Mouse (Mus musculus) brain, embryonic 14.5 days (tissue): ENCODE measurements at regions not wholly inside any gene's neighbourhood (a gene's known extent, or its start where the extent isn't known, plus 50 kb on each side); places are given as distances from the start of the nearest gene placed in this dataset.

ENCODE experiments used
- DNase-seq: peaks from one replicate; pipeline ENCODE4 v3.0.0-alpha.2; 2011; ENCODE audit warnings: low read depth
- CTCF ChIP-seq: fragments of 200-500 bp; IDR thresholded peaks from 2 replicates; pipeline ENCODE4 v1.5.1; 2012; ENCODE audit warnings: inconsistent platforms, mild to moderate bottlenecking, moderate library complexity, borderline replicate concordance; ENCODE audit not compliant: insufficient read depth, insufficient read length; ENCODE audit errors: extremely low read depth
- POLR2A ChIP-seq: fragments of 200-500 bp; IDR thresholded peaks from 2 replicates; pipeline ENCODE4 v1.6.1; 2012; ENCODE audit warnings: mild to moderate bottlenecking, inconsistent platforms, borderline replicate concordance; ENCODE audit not compliant: poor library complexity, insufficient read depth, insufficient read length, severe bottlenecking; ENCODE audit errors: extremely low read depth

- no peak for DNase-seq
- no peak for TF ChIP-seq POLR2A
Measured at GRCm38 (mm10) chr11:26971161-26971560, 377.4 kb upstream of the Vrk2 start.

GRCm38 (mm10) chr11:26967427-26967826 is 373.6 kb upstream of the Vrk2 start:
- TF ChIP-seq POLR2A (no peak), CTCF (no peak)

GRCm38 (mm10) chr11:26962928-26963667 is 369.3 kb upstream of the Vrk2 start:
- TF ChIP-seq POLR2A (no peak), CTCF (no peak)
- peak; percentile 80 for DNase-seq

More at GRCm38 (mm10) chr11:26967427-26967826, 373.6 kb upstream of the Vrk2 start:
- no peak for DNase-seq

- peak; percentile 86 for DNase-seq
Measured at GRCm38 (mm10) chr11:26962040-26962927, 368.5 kb upstream of the Vrk2 start.

GRCm38 (mm10) chr11:26961336-26961980 is 367.7 kb upstream of the Vrk2 start:
- TF ChIP-seq POLR2A (no peak), CTCF (peak; percentile 93)
- peak; percentile 97 for DNase-seq

More at GRCm38 (mm10) chr11:26962040-26962927, 368.5 kb upstream of the Vrk2 start:
- TF ChIP-seq POLR2A (no peak), CTCF (no peak)

GRCm38 (mm10) chr11:26956153-26956552 is 362.4 kb upstream of the Vrk2 start:
- TF ChIP-seq POLR2A (no peak), CTCF (no peak)
- no peak for DNase-seq

- peak; percentile 37 for DNase-seq
- TF ChIP-seq CTCF = no peak
- TF ChIP-seq POLR2A = no peak
Measured at GRCm38 (mm10) chr11:26931766-26932165, 338.0 kb upstream of the Vrk2 start.

- no peak for TF ChIP-seq POLR2A
- no peak for TF ChIP-seq CTCF
- peak; percentile 25 for DNase-seq
Measured at GRCm38 (mm10) chr11:26907099-26907498, 313.3 kb upstream of the Vrk2 start.

- TF ChIP-seq POLR2A = no peak
- no peak for TF ChIP-seq CTCF
- DNase-seq = peak; percentile 13
Measured at GRCm38 (mm10) chr11:26881635-26882034, 287.8 kb upstream of the Vrk2 start.
